Mouse (Mus musculus) neural tube, embryonic 14.5 days (tissue): ENCODE measurements around the gene Zfp600. TPM values are rescaled to one million over a fixed set of nuclear protein-coding genes. Genes with fewer than 3 reads are reported as not detected.
A peak's percentile ranks its signal among the peaks of the same experiment; 100 is the strongest.
"Not testable (repeated sequence)": the region's sequence is repeated elsewhere in the genome, so short reads cannot be mapped to it uniquely, and the experiment has no call there.

Source experiments
- ATAC-seq: fragments of 200-750 bp; cut with Nextera tagmentation; 2 replicates; pipeline ENCODE4 v1.8.0; 2017; ENCODE audit warnings: low read depth, mild to moderate bottlenecking, moderate TSS enrichment, moderate library complexity
- H3K27ac ChIP-seq: fragments of 300-500 bp; sonication (generic); 2 replicates; pipeline ENCODE4 v1.5.1; 2014; ENCODE audit warnings: low read depth, mild to moderate bottlenecking, control low read depth, low read length, moderate library complexity, mixed read lengths
- H3K27me3 ChIP-seq: fragments of 300-500 bp; sonication (generic); 2 replicates; pipeline ENCODE4 v1.6.1; 2014; ENCODE audit warnings: low read length; ENCODE audit not compliant: control insufficient read depth, insufficient read depth
- H3K36me3 ChIP-seq: fragments of 300-500 bp; sonication (generic); 2 replicates; pipeline ENCODE4 v1.6.1; 2014; ENCODE audit warnings: low read length, mixed read lengths; ENCODE audit not compliant: control insufficient read depth, insufficient read depth
- H3K4me1 ChIP-seq: fragments of 300-500 bp; sonication (generic); 2 replicates; pipeline ENCODE4 v1.6.1; 2014; ENCODE audit warnings: low read length; ENCODE audit not compliant: control insufficient read depth, insufficient read depth
- H3K4me2 ChIP-seq: fragments of 300-500 bp; sonication (generic); 2 replicates; pipeline ENCODE4 v1.6.1; 2014; ENCODE audit warnings: mild to moderate bottlenecking, low read depth, low read length, control low read depth
- H3K4me3 ChIP-seq: fragments of 300-500 bp; sonication (generic); 2 replicates; pipeline ENCODE4 v1.5.1; 2014; ENCODE audit warnings: low read depth, low read length, control low read depth, mixed read lengths
- H3K9ac ChIP-seq: fragments of 300-500 bp; sonication (generic); replicated peaks from 2 replicates; pipeline ENCODE4 v1.6.1; 2014; ENCODE audit warnings: low read depth, mild to moderate bottlenecking, control low read depth, low read length, mixed read lengths
- H3K9me3 ChIP-seq: fragments of 300-500 bp; sonication (generic); 2 replicates; pipeline ENCODE4 v1.6.1; 2016; ENCODE audit warnings: low read length; ENCODE audit not compliant: control insufficient read depth
- WGBS: fragments of 180-500 bp; shearing (Covaris S2); extraction: QIAGEN DNeasy Blood & Tissue Kit; methylation state at CpG from one replicate; pipeline ENCODE4 v1.1.7; 2014; 5-methylcytosine and 5-hydroxymethylcytosine counted together
- polyA plus RNA-seq: library from polyadenylated mRNA; unstranded; fragments of >200 nt; fragmentation: Nextera tagmentation; extraction: Ambion mirVana; gene quantifications from 2 replicates; pipeline ENCODE4 v1.2.1, GENCODE M21; 2014

Gene Zfp600
- polyA plus RNA-seq, result 0.08 TPM in 1 of 2 replicates, not detected in the other

DNA sequence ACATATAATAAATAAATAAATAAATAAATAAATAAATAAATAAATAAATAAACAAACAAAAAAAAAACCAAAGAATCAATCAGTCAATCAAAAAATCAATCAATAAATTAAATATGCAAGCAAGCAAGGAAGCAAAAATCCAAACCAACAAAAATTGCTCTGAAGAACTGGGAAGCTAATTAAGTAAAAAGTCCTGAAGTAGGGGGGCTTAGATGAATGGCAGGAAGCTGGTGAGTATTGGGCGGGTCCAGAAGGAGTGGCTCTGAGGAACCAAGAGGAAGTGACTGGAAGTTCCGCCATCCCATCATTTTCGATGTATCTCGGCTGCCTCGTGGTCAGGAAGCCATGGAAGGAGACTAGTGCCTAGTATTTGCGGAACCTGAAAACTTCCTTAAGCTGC is at the start of gene Zfp600:
Gene Zfp600, plus strand, starts transcription at position 301 of the 400 bp plus-strand sequence.
- not testable (repeated sequence) for H3K4me2 ChIP-seq, H3K9me3 ChIP-seq, H3K4me1 ChIP-seq, H3K4me3 ChIP-seq, H3K36me3 ChIP-seq, H3K27me3 ChIP-seq, ATAC-seq, H3K27ac ChIP-seq, H3K9ac ChIP-seq
- no CpG with 5 or more reads among the region's 6 CpGs for WGBS

DNA sequence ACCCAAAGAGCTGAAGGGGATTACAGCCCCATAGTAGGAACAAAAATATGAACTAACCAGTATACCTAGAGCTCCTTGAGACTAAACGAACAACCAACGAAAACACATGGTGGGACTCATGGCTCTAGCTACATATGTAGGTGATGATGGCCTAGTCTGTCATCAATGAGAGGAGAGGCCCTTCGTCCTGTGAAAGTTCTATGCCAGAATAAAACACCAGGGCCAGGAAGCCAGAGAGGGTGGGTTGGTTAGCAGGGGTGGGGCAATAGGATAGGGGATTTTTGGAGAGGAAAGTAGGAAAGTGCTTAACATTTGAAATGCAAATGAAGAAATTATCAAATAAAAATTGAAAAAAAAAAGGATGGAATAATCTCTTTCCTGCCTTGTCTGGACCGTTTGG is 6.3 kb downstream of the Zfp600 start:
- ATAC-seq, H3K27me3 ChIP-seq, H3K4me1 ChIP-seq, H3K36me3 ChIP-seq, H3K9me3 ChIP-seq, H3K9ac ChIP-seq, H3K4me3 ChIP-seq, H3K27ac ChIP-seq, H3K4me2 ChIP-seq: not testable (repeated sequence)
- WGBS, result 94% methylated on average over 2 of the region's 4 CpGs

DNA sequence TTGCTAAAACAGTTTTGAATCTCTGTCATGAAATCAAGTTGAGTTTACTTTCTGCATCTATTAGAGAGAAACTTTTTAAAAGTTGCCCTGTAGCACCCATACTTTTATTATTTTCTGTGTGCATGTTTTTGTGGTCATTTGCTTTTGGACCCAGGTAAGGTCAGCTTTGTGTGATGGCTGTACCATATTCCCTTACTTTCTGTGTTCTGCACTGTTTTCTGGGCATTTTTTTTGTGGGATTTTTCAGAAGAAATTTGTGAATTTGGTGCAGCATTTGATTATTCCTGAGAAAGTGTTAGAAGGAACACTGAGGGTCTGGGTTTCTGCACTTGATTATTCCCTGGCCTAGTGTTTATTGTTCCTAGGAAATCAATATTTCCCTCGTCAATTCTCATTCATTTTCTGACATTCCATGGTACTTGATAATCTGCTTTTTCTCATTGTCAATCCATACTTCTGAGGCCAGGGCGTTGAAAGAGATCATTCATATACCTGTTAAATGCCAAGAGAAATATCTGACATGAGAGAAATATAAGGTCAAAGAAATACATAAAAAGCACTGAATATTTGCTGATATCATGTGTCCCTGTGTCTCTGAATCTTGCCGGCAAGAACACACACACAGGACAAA is 10.7 kb downstream of the Zfp600 start:
- H3K4me1 ChIP-seq, ATAC-seq, H3K4me2 ChIP-seq, H3K4me3 ChIP-seq, H3K9me3 ChIP-seq, H3K36me3 ChIP-seq, H3K27ac ChIP-seq, H3K27me3 ChIP-seq, H3K9ac ChIP-seq: not testable (repeated sequence)
- whole genome bisulfite sequencing, result 80% methylated on average over 3 of the region's 3 CpGs

GRCm38 (mm10) chr4:146167879-146168532 is 11.4 kb downstream of the Zfp600 start:
- H3K36me3 ChIP-seq, H3K4me3 ChIP-seq, H3K4me2 ChIP-seq, H3K27me3 ChIP-seq, H3K9ac ChIP-seq, H3K27ac ChIP-seq, H3K4me1 ChIP-seq, H3K9me3 ChIP-seq: not testable (repeated sequence)
- ATAC-seq, result peak; percentile 58; the same call in 1 of the 2 replicates
- WGBS, result 84% methylated on average over 10 of the region's 10 CpGs

DNA sequence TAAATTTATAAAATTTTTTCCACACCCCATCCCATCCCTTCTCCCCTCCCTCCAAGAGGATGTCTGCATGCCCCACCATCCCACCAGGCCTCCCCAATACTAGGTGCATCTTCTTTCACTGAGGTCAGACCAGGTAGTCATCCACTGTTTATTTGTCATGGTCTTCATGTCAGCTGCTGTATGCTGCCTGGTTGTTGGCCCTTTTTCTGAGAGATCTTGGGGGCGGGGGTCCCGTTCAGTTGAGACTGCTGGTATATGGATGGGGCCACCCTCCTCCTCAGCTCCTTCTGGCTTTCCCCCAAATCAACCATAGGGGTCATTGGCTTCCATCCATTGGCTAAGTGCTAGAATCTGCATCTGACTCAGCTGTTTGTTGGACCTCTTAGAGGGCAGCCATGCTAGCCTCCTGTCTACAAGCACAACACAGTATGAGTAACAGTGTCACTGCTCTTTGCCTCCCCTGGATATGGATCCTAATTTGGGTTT is 12.1 kb downstream of the Zfp600 start:
- peaks cover 12% of the 10 kb centered on the region for H3K9me3 ChIP-seq
- H3K27ac ChIP-seq, H3K4me2 ChIP-seq, H3K4me3 ChIP-seq, H3K36me3 ChIP-seq, H3K9ac ChIP-seq, H3K4me1 ChIP-seq, H3K27me3 ChIP-seq: not testable (repeated sequence)
- no CpG with 5 or more reads among the region's 2 CpGs for WGBS
- ATAC-seq, result peak; percentile 58; the same call in 1 of the 2 replicates

DNA sequence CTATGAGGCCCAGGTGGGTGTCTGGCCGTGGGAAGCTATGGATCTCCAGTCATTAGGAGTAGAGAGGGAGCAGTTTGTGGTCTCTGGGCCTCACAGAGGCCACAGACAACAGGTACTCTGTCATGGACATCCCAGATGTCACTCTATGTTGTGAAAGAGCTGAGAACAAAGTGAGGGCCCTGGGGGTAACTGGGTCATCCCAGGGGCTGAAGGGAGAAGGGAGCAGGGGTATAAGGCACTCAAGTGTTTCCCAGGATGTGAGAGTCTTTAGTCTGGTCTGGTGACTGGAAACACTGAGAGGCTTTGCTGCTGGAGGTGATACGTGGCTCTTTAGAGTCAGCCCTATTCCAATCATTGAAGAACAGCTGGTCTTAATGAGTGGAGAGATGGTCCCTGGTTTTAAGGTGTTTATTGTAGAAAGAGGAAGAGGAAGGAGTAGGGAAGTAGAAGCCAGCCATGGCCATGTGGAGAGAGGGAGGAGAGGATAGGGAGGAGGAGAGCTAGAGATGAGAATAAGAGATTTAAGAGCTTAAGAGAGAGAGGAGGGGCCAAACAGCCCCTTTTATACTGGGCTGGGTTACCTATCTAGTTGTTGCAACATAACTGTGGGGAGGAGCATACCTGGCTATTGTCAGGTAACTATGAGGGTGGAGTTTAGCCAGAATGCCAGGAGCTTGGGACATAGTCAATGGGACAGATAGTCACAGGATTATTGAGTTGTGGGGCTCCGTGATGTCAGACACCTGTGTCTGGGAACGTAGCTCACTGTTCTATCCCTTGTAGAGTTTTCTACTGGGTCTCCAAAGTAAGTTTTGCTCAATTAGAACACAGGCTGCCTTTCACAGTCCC is 17.0 kb downstream of the Zfp600 start:
- 60% methylated on average over 3 of the region's 4 CpGs for WGBS
- not testable (repeated sequence) for H3K36me3 ChIP-seq, H3K9me3 ChIP-seq, H3K4me2 ChIP-seq, H3K4me1 ChIP-seq, H3K27me3 ChIP-seq, H3K27ac ChIP-seq, H3K4me3 ChIP-seq, H3K9ac ChIP-seq
- ATAC-seq, result 0 out of 2 replicates have a peak, but pooled peaks have one; percentile 44

DNA sequence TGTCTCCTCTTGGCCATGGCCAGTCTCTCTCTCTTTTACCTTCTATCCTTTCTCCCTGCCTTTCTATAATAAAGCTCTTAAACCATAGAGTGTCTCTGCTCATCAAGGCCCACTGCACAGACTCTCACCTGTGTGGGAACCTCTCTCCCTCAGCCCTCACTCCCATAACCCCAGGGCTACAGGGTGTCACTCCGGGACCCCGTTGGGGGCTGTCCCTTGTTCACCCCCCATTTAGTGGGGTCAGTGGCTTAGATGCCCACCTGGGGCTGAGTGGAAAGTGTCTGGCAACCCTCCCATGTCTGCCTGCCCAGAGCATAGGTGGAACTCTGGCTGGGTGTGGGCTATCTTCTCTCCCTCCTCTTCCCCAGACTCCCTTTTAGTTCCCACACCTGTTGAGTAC is 47.7 kb downstream of the Zfp600 start:
- not testable (repeated sequence) for H3K9me3 ChIP-seq, H3K4me1 ChIP-seq, H3K9ac ChIP-seq, H3K27me3 ChIP-seq, H3K27ac ChIP-seq, H3K4me3 ChIP-seq, H3K4me2 ChIP-seq, H3K36me3 ChIP-seq, ATAC-seq
- WGBS, result 96% methylated on average over 2 of the region's 2 CpGs

DNA sequence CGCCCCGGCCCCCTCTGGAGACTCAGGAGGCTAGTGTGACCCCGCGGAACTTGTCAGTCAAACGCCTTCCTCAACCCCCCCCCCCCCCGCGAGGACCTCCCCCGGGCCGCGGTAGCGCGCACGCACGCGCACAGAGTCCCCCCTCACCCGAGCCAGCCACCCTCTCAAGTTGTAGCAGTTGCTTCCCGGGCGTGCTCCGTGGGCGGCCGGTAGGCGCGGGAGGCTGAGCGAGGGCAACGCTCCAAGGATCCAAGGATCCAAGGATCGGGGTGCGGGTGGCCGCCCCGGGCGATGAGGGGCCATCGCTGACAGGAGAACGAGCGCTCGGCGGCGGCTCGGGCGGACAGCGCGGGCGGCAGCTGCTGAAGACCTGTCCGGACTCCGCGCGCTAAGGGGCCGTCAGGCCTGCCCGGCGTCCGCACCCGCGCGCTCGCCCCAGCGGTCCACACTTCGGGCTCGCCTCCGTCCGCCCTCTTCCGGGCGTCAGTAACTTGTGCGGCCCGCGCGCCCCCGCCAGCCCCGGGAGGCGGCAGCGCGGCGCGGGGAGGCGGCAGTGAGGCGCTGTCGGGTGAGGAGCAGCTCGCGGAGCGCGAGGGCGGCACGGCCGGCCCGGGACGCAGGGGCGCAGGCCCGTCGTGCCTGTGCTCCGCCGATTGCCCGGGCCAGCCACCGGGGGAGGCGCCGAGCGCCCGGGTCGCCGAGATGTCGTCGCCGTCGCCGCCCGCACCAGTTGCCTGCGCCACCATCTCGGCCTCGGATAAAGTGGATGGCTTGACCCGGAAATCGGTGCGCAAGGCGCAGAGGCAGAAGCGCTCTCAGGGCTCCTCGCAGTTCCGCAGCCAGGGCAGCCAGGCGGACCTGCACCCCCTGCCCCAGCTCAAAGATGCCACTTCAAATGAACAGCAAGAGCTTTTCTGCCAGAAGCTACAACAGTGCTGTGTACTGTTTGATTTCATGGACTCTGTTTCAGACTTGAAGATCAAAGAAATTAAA is 82.9 kb downstream of the Zfp600 start:
- not testable (repeated sequence) for H3K4me3 ChIP-seq, H3K36me3 ChIP-seq, H3K4me1 ChIP-seq, H3K4me2 ChIP-seq, H3K9ac ChIP-seq, H3K27ac ChIP-seq, H3K27me3 ChIP-seq, H3K9me3 ChIP-seq
- 2% methylated on average over 17 of the region's 113 CpGs for WGBS
- ATAC-seq, result peak; percentile 87
